Mouse (Mus musculus): ENCODE results near the gene Ccl8.

Ccl8 gene

DNA sequence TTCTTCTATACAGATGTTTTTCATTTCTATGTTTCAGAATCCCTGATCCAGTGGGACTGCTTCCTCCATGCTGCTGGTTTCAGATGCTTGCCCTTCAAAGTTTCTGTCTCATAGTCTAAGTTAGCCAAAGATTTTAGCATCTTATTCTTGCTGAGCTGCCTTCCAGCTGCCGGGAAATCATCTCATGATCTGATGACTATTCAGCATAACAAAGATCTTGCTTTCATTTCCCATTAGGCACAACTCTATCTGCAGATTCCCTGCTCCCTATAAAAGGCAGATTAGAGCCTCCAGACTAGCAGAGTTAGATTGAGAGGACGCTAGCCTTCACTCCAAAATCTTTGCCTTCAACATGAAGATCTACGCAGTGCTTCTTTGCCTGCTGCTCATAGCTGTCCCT, at the start of gene Ccl8:
Gene Ccl8 (plus strand): TSS at position 301 of the 400 bp plus-strand sequence.
- no peak for DNase-seq (ENCODE audit: low read depth, low spot score)

DNA sequence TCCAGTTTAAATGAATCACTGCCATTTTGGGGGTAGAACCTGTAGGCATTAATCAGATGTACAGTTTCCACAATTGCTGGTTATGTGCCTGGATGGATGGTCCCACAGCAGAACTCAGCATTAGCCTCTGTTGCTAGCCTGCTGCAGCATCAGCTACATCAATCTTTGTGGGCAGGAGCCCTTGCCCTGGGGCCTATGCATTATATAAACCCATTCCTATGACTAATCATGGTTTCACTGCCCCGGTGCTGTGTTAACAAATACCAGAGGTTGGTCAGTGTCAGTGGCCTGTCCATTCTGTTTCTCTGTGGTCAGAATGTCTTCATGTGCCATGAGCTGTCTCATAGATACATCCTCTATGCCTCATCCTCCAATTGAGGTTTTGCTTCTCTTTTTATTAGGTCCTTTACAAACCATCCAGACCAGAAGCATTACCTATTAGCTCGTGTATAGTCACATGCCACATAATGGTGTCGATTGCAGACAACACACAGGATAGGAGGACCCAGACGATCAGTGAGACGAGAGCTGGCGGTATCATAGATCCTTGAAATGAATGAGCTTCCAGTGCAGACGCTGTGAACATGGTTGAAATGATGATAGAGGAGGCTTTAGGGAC, 47.9 kb upstream of the Ccl8 start:
- DNase-seq (ENCODE audit: low read depth, low spot score): no peak

DNA sequence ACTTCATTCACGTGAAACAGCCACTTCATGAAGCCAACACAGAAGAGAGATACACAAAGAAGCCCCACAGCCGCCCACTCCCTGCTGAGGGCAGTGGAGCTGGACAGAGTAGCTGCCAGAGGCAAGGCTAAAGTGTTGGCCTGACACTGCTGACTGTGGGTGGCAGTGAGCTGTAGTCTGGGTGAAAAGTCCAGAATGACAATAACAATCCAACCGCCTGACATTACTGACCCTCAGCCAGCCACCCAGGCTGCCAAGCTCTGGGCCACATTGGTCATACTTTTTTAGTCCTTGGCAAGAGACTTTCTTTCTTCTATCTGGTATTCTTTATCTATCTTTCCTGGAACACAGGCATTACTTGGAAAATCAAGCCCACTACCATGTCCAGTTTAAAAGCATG, 43.9 kb upstream of the Ccl8 start:
- DNase-seq (ENCODE audit: low read depth, low spot score): no peak

DNA sequence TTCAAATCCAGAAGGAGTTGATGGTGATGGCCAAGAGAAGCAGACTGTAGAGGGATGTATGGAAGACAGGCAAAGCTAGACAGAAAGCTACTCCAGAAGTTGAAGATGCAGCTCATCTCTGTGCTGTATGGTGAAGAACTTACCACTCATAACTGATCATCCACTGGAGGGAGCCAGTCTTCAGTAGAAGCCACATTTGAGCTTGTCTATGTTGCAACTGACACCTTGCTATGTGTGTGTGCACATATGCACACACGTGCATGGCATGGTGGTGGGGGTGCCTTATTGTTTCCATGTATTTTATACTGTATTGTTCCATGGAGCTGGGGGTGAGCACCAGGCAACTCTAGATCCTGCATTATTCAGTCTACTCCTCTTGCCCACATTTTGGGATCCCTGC, 42.6 kb upstream of the Ccl8 start:
- no peak for DNase-seq (ENCODE audit: low read depth, low spot score)

DNA sequence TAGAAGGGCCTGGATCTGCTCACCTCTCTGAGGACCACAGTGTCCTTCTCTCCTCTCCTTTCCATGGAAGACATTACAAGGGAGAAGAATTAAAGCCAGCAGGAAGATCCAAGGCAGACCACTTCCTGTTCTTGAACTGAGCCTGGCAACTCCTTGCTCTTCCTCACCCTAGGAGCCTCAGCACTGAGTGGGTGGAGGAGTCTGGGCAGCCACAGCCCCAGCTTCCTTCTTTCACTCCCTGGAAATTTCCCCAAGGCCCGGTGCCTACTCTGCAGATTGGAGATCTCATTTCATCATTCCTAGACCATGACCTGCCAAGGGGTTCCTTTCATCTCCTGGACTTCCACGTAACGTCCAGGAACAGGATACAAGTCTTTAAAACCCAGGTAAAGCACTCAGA, 42.0 kb upstream of the Ccl8 start:
- no peak for DNase-seq (ENCODE audit: low read depth, low spot score)

DNA sequence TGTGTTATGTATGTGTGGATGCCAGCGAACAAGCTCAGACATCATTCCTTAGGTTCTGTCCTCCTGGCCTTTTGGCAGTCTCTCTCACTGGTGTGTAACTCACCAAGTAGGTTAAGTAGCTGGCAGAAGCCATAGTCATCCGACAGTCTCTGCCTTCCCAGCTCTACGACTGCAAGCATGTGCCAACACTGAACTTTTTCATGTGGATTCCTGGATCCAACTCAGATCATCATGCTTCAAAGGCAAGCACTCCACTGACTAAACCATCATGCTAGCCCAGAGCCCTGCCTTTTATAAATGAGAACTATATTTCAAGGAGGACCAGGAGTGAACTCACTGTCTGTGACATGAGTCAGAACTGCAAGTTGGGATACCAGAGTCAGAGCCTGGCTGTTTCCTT, 41.3 kb upstream of the Ccl8 start:
- no peak for DNase-seq (ENCODE audit: low read depth, low spot score)

DNA sequence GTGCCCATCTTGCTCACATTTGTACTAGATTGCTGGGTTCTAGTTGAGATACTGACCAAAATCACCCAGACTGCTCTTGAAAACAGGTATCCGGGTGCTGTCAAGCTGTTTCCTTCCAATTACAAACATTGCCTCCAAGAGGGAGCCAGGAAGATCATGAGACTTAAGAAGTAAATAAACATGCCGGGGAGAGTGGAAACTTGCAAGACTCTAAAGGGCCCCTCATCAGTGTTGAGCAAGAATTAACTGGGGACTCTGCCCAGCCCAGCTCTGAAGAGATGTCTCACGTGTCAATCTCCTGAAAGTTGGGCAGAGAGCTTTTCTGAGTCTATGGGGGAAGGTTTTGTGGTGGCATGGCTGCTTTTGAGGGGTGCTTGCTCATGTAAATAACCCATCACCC, 38.0 kb upstream of the Ccl8 start:
- DNase-seq (ENCODE audit: low read depth, low spot score): no peak

DNA sequence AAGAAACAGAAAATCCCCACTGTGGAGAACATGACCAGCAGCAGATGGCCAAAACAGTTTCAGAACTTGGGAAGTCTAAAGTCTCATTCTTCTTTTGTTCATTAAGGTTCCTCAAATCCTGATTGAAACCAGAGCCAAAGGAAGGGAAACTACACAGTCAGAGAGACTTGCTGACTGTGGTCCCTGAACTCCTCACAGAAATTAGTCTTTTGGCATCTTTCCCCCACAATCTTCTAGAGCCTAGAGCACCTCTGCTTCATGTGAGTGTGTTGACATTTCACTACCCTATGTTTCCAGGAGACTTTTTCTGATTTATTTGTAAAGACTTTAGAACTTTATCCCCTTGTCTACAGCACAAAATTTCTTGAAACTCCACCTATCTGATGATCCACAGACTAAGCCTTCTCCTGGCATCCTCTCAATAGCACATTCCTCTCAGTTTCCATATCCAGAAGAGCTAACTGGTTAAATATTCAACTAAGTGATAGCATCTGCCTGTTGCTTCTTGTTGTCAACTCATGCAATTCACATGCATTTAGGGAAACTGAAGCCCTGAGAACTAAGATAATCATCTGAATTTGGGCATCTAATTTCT, 36.8 kb upstream of the Ccl8 start:
- DNase-seq (ENCODE audit: low read depth, low spot score): no peak

DNA sequence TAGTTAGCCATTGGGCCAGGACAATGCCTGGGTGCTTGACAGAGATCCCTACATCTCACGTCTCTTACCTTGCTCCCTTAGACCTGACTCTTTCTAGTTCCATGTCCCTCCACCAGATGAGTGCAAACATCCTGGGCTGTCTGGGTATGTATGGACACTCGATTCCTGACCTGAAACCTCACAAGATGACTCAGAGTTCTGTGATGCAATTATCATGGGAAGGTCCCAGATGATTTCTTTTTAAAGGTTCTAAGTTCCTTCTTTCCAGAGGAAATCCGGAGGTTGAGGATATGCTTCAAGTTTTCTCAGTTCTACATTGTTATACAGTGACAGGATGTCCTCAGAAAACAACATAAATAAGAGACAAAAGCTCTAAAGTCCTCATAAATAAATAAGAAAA, 34.1 kb upstream of the Ccl8 start:
- no peak for DNase-seq (ENCODE audit: low read depth, low spot score)

DNA sequence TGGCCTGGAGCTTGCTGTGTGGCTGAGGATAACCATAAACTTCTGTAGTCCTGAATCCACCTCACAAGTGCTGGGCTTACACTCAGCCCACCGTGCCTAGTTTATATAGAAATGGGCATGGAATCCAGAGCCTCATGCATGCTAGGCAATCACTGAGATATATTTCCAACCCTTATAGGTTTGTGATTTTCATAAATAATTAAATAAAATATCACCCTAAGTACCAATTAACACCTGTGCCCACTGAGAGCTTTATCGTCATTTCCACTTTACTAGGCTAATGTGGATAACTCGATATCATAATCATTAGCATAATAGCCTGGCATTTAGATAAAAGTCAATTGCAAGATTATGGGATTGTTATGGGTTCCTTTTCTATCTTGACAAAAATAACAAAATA, 30.6 kb upstream of the Ccl8 start:
- DNase-seq (ENCODE audit: low read depth, low spot score): no peak

DNA sequence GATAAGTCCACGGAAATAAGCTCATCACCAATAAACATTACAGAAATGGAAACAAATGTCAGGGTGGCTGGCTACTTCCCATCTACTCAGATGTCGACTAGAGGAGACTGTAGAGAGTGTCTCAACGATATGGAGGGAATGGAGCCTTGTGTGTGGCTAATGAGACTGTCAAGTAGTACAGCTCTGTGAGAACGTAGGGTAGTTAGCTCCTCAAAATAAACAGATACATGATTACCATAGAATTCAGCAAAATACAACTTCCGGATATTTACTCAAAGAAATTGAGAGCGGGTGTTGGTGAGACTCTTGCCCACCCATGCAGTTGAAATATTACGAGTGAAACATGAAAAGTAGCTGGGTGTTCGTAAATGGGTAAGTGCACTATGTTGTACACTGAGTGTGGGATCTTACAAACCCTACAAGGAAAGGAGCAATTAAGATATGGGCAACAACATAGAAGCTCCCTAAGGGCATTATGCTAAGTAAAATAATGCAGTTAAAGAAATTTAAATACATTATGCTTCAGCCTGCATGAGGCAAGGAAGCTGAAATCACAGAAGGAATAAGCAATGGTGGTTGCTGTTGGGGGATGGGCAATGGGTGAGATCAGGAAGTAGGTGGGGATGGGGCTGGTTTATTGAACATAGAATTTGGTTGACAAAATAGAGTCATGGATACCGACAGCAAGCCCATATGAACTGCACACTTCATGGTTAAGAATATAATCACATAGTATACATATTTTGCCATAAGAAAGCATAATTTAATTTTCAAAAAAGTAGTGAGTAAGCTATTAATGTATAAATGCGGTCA, 15.3 kb upstream of the Ccl8 start:
- no peak for DNase-seq (ENCODE audit: low read depth, low spot score)

DNA sequence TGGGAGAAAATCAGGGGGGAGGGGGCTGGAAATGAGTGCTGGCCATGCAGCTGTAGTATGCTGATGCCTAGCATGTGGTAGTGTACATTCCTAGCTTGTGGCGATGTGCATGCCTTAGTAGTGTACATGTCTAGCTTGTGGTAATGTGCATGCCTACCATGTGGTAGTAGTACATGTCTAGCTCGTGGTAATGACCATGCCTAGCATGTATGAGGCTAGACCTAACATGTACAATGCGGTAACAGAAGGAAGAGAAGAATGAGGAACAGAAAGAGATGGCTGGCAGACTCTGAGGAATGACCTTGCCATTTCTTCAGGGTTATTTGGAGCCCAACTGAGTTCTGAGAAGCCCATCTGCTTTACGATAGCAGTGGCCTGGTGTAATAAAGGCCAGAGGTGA, 13.9 kb upstream of the Ccl8 start:
- no peak for DNase-seq (ENCODE audit: low read depth, low spot score)

DNA sequence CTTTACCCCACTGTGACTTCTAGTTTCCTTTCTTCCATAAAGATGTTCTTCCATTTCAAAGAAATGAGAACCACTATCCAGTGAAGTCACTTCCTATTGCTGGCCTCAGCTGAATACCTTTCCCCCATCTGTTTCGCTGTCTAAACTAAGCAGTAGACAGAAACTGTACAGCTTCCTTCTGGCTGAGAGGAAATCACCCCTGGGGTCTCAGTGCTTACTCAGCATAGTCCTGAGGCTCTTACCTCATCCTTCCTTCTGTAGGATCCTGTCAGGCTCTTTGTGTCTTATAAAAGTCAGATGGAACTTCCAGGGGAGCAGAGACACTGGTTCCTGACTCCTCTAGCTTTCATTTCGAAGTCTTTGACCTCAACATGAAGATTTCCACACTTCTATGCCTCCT, 13.5 kb upstream of the Ccl8 start, which contains the start of gene Ccl12:
Gene Ccl12 (plus strand): TSS at position 317 of the 400 bp plus-strand sequence.
- no peak for DNase-seq (ENCODE audit: low read depth, low spot score)

DNA sequence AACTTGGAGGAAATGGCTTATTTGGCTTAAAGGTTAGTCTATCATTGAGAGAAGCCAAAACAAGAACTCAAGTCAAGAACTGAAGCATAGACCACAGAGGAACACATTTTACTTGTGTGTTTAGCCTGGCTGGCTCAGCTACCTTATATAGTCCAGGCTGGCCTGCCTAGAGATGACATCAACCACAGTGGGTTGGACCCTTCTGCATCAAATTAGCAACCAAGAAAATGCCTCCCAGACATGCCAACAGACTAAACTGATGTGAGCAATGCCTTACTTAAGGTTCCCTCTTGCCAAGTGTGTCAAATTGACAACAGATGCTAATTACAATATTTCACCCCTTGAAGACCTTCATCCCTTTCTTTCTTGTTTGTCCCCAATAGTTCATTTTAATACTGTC, 5.4 kb upstream of the Ccl8 start:
- DNase-seq (ENCODE audit: low read depth, low spot score): no peak

DNA sequence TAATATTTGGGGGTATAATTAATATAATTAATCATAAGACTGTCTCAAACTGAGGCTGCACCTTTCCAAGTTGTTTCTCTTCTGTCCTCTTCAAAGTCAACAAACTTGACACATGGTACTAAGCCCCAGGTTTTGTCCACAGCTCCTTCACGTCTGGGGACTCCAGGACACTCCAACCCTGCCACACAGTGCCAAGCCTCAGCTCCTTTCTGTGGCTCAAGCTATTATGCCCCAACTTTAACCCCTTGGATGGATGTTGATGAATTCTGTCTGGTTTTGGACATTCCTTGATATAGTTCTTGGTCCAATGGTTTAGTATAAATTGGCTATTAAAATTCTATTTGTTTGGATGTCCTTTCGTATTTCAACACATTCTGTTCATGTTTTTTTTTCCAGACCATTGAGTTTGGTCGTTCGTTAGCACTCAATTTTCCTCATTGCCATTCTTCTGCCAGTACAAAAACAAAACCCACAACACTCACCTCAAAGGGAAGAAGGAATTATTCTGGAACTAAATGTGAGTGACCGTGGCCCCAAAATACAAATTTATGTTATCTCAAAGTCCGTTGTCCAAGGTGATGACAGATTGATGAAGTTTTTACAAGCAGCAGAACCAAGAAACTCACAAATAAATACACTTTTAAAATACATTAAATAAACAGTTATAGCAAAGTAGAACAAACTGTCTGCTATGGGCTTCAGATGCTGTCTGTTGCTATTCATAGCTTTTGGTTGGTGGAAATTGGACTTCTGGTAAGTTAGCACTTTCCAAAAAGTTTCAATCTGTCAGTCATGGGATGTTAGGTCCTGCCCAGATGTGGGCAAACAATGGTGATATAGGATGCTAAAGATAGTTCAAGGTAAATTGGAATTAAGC, 4.4 kb upstream of the Ccl8 start:
- DNase-seq (ENCODE audit: low read depth, low spot score): no peak

DNA sequence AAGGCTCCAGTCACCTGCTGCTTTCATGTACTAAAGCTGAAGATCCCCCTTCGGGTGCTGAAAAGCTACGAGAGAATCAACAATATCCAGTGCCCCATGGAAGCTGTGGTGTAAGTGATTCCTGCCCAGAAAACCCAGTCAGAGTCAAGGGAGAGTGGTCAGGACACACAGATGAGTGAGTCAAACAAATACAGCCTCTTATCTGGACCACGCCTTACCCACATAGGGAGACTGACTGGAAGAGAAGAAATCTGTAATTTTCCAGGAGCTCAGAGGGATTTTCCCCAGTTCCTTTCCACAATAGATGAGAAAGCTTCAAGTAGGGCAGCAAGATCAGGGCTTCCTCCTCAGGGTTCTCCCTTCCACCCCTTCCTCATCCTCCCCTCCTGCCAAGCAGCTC, 1.1 kb downstream of the Ccl8 start:
- DNase-seq (ENCODE audit: low read depth, low spot score): no peak

DNA sequence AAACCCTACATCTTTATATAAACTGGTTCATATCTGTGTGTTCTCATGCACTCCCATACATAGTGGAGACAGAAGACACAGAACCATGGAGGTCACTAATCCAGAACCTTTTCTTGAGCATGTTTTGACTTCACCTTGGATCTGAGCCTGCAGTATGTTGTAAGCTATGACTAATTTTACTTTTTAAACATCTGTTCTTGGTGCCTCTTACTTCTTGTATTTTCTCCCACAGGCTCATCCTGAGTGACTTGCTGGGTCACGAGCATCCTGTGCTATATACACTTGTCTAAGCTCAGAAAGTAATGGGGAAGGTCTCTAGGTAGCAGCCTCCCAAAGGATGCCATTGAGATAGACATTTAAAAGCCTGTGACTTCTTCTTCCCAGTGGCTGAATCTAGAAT, 18.0 kb downstream of the Ccl8 start:
- peak; percentile 33 for DNase-seq (ENCODE audit: low read depth, low spot score)

DNA sequence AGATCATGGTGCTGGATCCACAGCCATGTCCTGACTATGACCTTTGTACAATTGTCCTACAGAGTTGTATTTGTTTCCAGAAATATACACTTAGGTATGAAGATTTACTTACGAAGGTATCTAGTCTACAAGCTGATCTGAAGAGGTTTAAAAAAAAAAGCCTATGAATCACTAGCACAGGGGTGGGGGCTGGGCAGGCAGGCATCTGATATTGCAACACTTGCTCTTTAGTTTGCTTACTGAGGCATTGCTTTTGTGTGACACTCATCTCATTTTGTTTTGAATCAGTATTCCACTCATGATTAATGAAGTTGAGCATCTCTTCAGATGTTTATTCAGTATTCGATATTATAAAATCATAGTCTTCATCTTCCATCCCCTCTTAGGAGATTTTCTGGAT, 21.2 kb downstream of the Ccl8 start:
- DNase-seq (ENCODE audit: low read depth, low spot score): no peak

DNA sequence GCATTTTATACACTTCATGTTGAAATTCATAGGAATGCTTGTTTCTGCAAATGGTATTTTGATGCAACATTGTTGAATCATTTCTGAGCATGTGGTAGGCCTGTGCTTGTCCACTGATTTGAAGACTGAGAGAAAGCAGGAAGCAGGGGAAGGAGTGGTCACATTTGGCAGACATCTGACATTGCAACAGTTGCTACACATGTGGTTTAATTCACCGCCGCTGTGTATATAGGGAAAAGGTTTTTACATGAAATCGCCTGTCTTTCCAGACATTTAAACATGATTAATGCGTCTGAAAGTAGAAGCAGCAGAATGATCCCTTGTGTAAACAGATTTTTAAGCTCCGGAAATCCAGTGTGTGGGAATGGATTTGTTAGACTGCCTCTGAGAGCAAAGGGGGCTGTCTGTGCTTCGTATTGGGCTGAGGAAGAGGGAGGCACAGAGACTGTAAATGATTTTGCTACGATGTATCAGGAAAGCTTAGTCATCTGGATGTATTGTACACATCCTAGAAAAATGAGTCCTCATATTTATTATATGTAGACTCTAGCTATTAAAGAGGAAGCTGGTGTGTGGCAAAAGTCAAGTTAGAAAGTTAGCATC, 24.6 kb downstream of the Ccl8 start:
- peak; percentile 39 for DNase-seq (ENCODE audit: low read depth, low spot score)

DNA sequence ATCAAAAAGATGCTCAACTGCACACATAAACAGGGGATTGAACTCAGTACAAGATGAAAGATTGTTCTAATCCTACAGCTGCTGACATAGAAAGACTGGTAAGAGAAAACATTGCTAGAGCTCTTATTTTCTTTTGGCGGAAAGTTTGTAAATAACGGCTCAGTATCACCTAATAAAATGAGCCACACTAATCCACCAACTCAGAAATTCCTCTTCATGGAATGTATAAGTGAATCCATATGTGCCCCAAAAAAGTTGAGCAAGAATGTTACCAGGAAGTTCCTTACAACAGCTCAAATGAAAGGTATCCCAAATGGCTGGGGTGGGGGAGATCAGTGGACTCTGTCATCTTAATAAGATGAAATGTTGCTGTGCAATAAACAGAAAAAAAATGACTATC, 44.1 kb downstream of the Ccl8 start:
- DNase-seq (ENCODE audit: low read depth, low spot score): no peak

DNA sequence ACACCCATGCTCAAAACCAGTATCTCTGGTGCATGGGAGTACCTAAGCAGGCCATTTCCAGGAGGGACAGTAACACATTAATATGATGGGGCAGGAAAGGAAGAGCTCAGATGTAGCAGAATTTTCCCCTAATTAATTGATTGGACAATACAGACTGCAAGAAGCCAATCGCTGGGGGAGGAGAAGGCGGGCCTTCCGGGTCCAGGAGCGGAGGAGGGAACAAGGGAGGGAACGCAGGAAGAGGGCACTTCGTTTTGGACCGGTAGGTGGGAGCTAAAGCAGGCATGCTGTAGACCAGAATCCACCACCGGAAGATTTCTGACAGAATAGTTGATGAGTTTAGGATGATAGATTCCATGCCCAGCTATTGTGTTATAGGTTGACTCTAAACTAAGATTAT, 48.3 kb downstream of the Ccl8 start:
- DNase-seq (ENCODE audit: low read depth, low spot score): no peak

Measured in skeletal muscle tissue, adult 2 months (tissue).